Mouse (Mus musculus) hindbrain, embryonic 15.5 days (tissue): ENCODE data around the gene Acox1. TPM values are rescaled to one million over a fixed set of nuclear protein-coding genes. Genes with fewer than 3 reads are reported as not detected.

Source experiments
- ATAC-seq: fragments of 200-750 bp; cut with Nextera tagmentation; 2 replicates; pipeline ENCODE4 v1.8.0; 2017; ENCODE audit warnings: low read depth, moderate number of reproducible peaks, moderate TSS enrichment; ENCODE audit not compliant: low FRiP score
- H3K27ac ChIP-seq: fragments of 300-500 bp; sonication (generic); replicated peaks from 2 replicates; pipeline ENCODE4 v1.5.1; 2015; ENCODE audit warnings: mild to moderate bottlenecking, inconsistent platforms
- H3K27me3 ChIP-seq: fragments of 300-500 bp; sonication (generic); 2 replicates; pipeline ENCODE4 v1.6.1; 2015; ENCODE audit warnings: control low read depth, inconsistent platforms
- H3K36me3 ChIP-seq: fragments of 300-500 bp; sonication (generic); 2 replicates; pipeline ENCODE4 v1.6.1; 2015; ENCODE audit warnings: control low read depth, inconsistent platforms
- H3K4me1 ChIP-seq: fragments of 300-500 bp; sonication (generic); replicated peaks from 2 replicates; pipeline ENCODE4 v1.6.1; 2015; ENCODE audit warnings: control low read depth, inconsistent platforms
- H3K4me2 ChIP-seq: fragments of 300-500 bp; sonication (generic); 2 replicates; pipeline ENCODE4 v1.6.1; 2015; ENCODE audit warnings: moderate library complexity, mild to moderate bottlenecking, inconsistent platforms
- H3K4me3 ChIP-seq: fragments of 300-500 bp; sonication (generic); 2 replicates; pipeline ENCODE4 v1.5.1; 2015; ENCODE audit warnings: mild to moderate bottlenecking, inconsistent platforms
- H3K9ac ChIP-seq: fragments of 300-500 bp; sonication (generic); 2 replicates; pipeline ENCODE4 v1.6.1; 2015; ENCODE audit warnings: inconsistent platforms
- H3K9me3 ChIP-seq: fragments of 300-500 bp; sonication (generic); 2 replicates; pipeline ENCODE4 v1.6.1; 2016; ENCODE audit warnings: control low read depth, inconsistent platforms
- WGBS: fragments of 180-500 bp; shearing (Covaris S2); methylation state at CpG from one replicate; pipeline ENCODE4 v1.1.7; 2015; 5-methylcytosine and 5-hydroxymethylcytosine counted together
- polyA plus RNA-seq: library from polyadenylated mRNA; unstranded; fragments of >200 nt; fragmentation: Nextera tagmentation; extraction: Ambion mirVana; gene quantifications from 2 replicates; pipeline ENCODE4 v1.2.1, GENCODE M21; 2015

Gene Acox1
- polyA plus RNA-seq, 1 experiment from 2014 or later = 61.4 TPM

DNA sequence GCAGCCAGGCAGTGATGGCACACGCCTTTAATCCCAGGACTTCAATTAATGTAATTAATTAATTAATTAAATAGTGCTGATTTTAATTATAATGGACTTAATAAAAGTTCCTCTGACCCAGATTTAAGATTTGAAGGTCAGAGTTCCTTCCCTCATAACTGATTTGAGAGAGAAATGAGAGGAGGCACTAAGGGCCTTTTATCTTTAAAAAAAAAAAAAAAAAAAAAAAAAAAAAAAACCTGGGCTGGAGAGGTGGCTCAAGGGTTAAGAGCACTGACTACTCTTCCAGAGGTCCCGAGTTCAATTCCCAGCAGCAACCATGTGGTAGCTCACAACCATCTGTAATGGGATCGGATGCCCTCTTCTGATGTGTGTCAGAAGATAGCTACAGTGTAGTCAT lies 9.8 kb upstream of the Acox1 start:
- WGBS = 82% methylated on average over 3 of the region's 3 CpGs
- Histone ChIP-seq H3K9me3 (no peaks in the 10 kb centered on the region), H3K4me2 (no peak overlapping the region), H3K27me3 (no peaks in the 10 kb centered on the region), H3K4me1 (no peaks in the 10 kb centered on the region), H3K4me3 (no peak overlapping the region), H3K36me3 (peaks cover 23% of the 10 kb centered on the region), H3K9ac (no peak overlapping the region), H3K27ac (no peak overlapping the region)
- no peak for ATAC-seq

DNA sequence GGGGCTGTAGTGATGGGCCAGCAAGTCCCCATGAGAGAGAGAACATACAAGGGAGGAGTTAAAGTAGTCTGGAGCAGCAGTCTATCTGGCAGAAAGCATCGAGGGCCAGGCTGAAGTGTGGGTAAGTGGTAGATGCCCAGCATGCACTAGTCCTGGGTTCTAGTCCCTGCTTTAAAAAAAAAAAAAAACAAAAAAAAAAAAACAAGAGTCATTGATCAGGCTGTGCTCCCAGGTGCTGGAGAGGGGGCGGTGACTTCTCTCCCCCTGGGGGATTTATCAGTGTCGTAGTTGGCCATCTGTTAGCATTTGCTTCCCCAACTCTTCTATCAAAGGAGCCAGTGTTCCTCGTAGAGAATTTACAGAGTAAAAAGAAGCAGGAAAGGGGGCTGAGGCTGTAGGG lies 7.8 kb upstream of the Acox1 start:
- H3K36me3 ChIP-seq = peaks cover 23% of the 10 kb centered on the region
- no peaks in the 10 kb centered on the region for H3K9me3 ChIP-seq
- H3K4me3 ChIP-seq = no peak overlapping the region
- H3K4me2 ChIP-seq = no peak overlapping the region
- H3K4me1 ChIP-seq = no peaks in the 10 kb centered on the region
- H3K9ac ChIP-seq = no peak overlapping the region
- 75% methylated on average over 4 of the region's 4 CpGs for WGBS
- no peak for ATAC-seq
- no peaks in the 10 kb centered on the region for H3K27me3 ChIP-seq
- no peak overlapping the region for H3K27ac ChIP-seq

DNA sequence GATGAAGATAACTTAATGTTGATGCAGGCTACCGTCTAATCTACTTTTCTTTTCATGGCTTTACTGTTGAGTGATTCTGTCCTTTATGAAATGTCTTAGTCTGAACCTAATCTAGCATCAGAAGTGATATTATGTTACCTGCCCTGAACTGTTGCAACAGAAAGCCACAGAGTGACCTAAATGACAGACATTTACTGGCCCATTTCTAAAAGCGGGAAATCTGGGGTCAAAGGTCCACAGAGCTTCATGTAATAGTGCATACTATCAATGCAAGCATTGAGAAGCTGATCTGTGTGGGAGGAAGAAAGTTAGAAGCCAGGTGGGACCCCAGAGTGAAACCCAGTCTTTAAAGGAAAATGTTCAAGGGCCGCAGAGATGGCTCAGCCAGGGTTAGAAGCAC lies 4.3 kb upstream of the Acox1 start:
- 91% methylated on average over 3 of the region's 3 CpGs for WGBS
- no peaks in the 10 kb centered on the region for H3K27me3 ChIP-seq
- H3K36me3 ChIP-seq = peaks cover 23% of the 10 kb centered on the region
- H3K4me1 ChIP-seq = peaks cover 6% of the 10 kb centered on the region; the same call in 1 of the 2 replicates
- H3K4me2 ChIP-seq = no peak overlapping the region
- H3K4me3 ChIP-seq = no peak overlapping the region
- no peaks in the 10 kb centered on the region for H3K9me3 ChIP-seq
- no peak for ATAC-seq
- no peak overlapping the region for H3K27ac ChIP-seq
- no peak overlapping the region for H3K9ac ChIP-seq

DNA sequence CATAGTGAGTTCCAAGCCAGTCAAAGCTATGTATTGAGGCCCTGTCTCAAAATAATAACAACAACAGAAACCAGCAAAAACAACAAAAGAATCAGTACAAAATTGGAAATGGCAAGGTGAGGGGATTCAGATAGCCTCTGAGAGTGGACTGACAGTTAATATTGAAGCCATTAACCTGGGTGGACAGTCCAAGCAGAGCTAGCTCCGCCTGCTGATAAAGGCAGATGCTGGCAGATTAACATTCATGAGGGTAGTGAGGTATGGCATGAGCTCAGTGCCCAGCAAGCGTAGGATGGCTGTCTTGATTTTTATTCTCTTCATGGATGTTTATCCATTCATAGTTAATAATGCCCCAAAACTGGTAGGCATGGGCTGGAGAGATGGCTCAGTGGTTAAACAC lies 2.3 kb upstream of the Acox1 start:
- Histone ChIP-seq H3K4me3 (no peak overlapping the region), H3K36me3 (peaks cover 14% of the 10 kb centered on the region), H3K9ac (no peak overlapping the region), H3K4me1 (peaks cover 25% of the 10 kb centered on the region), H3K4me2 (no peak overlapping the region), H3K27me3 (no peaks in the 10 kb centered on the region), H3K27ac (no peak overlapping the region), H3K9me3 (no peaks in the 10 kb centered on the region)
- ATAC-seq = no peak
- 90% methylated on average over 2 of the region's 2 CpGs for WGBS

DNA sequence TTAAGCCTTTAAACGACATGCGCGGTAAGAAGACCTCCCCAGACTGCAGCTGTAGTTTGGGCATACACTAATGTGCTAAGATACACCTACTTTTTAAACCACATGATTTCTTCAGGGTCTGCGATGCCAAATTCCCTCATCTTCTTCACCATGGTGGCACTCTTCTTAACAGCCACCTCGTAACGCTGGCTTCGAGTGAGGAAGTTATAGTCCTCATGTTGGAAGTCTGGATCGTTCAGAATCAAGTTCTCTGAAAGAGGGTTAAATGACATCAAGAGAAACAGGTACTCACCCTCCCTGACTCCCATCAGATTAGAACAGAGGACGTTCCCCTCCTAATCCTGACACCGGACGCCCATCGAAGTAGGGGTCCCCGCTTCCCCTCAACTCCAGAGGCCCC lies 713 bp downstream of the Acox1 start:
- no peaks in the 10 kb centered on the region for H3K27me3 ChIP-seq
- ATAC-seq = 0 out of 2 replicates have a peak, but pooled peaks have one; percentile 5
- H3K4me2 ChIP-seq = peak overlapping the region; percentile 69
- H3K4me1 ChIP-seq = peaks cover 39% of the 10 kb centered on the region
- H3K36me3 ChIP-seq = peaks cover 8% of the 10 kb centered on the region
- peak overlapping the region; percentile 75 for H3K4me3 ChIP-seq
- no peaks in the 10 kb centered on the region for H3K9me3 ChIP-seq
- 24% methylated on average over 13 of the region's 13 CpGs for WGBS
- peak overlapping the region; percentile 80 for H3K9ac ChIP-seq
- peak overlapping the region; percentile 98 for H3K27ac ChIP-seq

DNA sequence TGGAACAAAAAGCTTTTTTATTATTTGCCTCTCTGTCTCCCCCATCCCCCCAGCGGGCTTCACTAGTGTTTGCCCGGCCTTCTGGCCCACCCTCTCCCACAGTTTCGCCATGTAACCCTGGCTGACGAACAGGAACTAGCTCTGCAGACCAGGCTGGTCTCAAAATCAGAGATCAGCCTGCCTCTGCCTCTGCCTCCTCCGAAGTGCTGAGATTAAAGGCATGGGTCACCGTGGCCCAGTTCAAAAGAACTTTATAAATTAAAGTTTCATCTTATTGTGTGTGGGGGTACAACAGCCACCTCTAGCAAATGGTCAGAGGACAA lies 1.3 kb downstream of the Acox1 start:
- Histone ChIP-seq H3K4me3 (peak overlapping the region; percentile 75), H3K4me1 (peaks cover 39% of the 10 kb centered on the region), H3K27me3 (no peaks in the 10 kb centered on the region), H3K4me2 (peak overlapping the region; percentile 69), H3K27ac (no peak overlapping the region), H3K9ac (no peak overlapping the region), H3K36me3 (peaks cover 11% of the 10 kb centered on the region), H3K9me3 (no peaks in the 10 kb centered on the region)
- 93% methylated on average over 6 of the region's 6 CpGs for WGBS
- ATAC-seq = no peak

DNA sequence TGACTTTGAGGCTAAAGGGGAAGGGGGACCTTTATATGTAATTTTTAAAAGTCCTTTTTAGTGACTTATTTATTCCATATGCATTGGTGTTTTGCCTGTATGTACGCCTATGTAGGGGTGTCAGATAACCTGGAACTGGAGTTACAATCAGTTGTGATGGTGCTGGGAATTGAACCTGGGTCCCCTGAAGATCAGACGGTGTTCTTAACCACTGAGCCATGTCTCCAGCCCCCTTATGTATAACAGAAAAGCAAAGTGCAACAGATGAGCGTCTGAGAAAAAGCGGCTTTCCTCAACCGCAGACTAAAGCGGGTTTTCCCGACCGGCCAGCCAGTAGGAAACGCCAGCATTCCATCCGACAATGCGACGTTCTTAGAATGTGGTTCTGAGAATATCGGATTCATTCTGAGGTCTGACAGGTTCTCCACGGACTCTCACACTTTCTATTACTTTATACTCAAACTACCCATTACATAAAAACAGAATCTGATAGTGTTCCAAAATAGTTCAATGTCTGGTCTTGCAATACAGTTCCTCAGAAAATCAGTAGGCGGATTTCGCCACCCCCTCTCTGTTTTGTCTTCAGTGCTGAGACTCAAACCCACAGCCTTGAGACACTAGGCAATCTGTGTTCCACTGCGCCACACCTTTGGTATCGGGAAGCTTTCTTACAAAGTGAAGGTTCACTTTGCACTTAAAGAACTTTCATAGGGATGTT lies 1.8 kb downstream of the Acox1 start:
- Histone ChIP-seq H3K36me3 (peaks cover 11% of the 10 kb centered on the region), H3K4me3 (no peak overlapping the region), H3K27me3 (no peaks in the 10 kb centered on the region), H3K9ac (no peak overlapping the region), H3K4me1 (peaks cover 39% of the 10 kb centered on the region), H3K4me2 (peak overlapping the region; percentile 69), H3K9me3 (no peaks in the 10 kb centered on the region), H3K27ac (no peak overlapping the region)
- no peak for ATAC-seq
- WGBS = 95% methylated on average over 18 of the region's 18 CpGs

DNA sequence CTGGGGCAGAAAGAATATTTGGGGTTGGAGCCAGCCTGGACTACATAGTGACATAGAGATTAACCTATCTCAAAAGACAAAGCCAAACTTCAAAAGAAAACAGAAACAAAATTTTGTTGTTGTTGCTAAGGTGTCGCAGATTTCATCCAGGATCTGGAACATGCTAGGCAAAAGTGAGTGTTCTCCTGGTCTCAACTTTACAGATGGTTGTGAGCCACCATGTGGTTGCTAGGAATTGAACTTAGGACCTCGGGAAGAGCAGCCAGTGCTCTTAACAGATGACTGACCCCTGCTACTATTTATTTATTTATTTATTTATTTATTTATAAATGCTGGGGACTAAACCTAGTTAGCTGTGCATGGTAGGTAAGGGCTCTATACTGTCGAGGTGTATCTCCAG lies 2.5 kb downstream of the Acox1 start:
- Histone ChIP-seq H3K4me3 (no peak overlapping the region), H3K36me3 (peaks cover 16% of the 10 kb centered on the region), H3K4me2 (no peak overlapping the region), H3K4me1 (peaks cover 39% of the 10 kb centered on the region), H3K9ac (no peak overlapping the region), H3K27ac (no peak overlapping the region), H3K27me3 (no peaks in the 10 kb centered on the region), H3K9me3 (no peaks in the 10 kb centered on the region)
- 89% methylated on average over 3 of the region's 3 CpGs for WGBS
- no peak for ATAC-seq

DNA sequence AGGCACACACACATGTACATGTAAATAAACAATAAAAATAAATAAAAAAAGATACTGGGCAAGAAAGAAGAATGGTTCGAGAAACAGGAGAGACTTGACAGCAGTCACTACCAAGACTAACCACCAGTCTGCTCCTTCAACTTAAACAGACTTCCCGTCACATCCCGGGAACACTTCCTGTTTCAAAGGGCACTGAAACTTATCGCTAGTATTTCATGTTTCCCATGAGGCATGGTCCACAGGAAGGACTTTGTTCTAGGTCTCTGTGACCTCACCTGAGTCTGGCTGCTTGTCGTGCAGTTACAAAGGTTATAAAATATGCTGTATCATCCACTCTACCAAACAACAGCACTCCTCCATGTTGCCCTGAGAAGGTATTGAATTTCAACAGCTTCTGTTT lies 3.6 kb downstream of the Acox1 start:
- no peak overlapping the region for H3K27ac ChIP-seq
- H3K4me3 ChIP-seq = no peak overlapping the region
- 87% methylated on average over 5 of the region's 5 CpGs for WGBS
- H3K9me3 ChIP-seq = no peaks in the 10 kb centered on the region
- H3K27me3 ChIP-seq = no peaks in the 10 kb centered on the region
- H3K36me3 ChIP-seq = peaks cover 22% of the 10 kb centered on the region
- no peak overlapping the region for H3K4me2 ChIP-seq
- H3K9ac ChIP-seq = no peak overlapping the region
- no peak for ATAC-seq
- peaks cover 39% of the 10 kb centered on the region for H3K4me1 ChIP-seq

DNA sequence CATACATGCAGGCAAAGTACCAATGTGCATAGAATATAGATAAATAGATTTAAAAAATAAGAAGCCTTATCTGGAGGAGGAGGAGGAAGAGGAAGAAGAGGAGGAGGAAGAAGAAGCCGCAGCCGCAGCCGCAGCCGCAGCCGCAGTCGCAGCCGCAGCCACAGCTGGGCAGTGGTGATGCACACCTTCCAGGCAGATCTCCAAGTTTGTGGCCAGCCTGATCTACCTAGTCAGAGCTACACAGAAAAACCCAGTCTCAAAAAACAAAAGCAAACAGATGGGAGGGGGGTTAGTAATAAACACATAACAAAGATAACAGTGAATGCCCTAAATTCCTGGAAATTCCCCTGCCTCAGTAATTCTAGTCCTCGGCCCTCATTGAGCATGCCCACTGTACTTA lies 4.2 kb downstream of the Acox1 start:
- no peak overlapping the region for H3K27ac ChIP-seq
- no peak for ATAC-seq
- no peak overlapping the region for H3K4me2 ChIP-seq
- H3K9me3 ChIP-seq = no peaks in the 10 kb centered on the region
- H3K4me3 ChIP-seq = no peak overlapping the region
- H3K9ac ChIP-seq = no peak overlapping the region
- H3K27me3 ChIP-seq = no peaks in the 10 kb centered on the region
- peaks cover 26% of the 10 kb centered on the region for H3K36me3 ChIP-seq
- 93% methylated on average over 8 of the region's 8 CpGs for WGBS
- peaks cover 36% of the 10 kb centered on the region for H3K4me1 ChIP-seq

DNA sequence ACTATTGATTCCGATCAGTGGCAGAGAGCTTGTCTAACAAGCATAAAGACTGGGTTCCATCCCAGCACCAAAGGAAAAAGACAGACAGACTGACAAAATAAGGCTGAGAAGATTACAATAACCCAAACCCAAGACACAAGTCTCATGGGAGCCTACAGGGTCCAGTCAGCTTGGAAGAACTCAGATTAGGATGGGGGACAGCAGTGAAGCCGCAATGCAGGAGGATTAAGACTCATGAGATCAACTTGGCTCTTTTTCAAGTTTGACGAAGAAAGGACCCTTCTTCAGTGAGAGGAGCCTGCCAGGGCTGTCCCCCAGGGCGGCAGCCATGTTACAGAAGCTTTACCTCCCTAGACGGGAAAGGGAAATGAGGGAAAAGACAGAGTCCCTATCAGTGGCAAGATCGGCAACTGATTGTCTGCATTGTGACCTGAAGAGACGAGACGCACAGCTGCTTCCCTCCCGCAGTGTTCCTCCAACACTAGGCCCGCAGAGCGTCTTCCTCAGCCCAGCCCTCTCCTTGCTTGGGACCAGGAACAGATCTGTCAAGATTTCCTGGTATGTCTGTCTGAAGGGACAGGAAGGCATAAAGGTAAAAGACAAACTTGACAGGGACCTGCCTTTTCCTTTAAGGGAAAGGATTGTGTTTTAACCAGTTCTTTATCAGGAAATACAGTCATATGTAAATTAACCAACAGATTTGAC lies 11.5 kb downstream of the Acox1 start:
- Histone ChIP-seq H3K36me3 (peaks cover 46% of the 10 kb centered on the region), H3K4me1 (peaks cover 10% of the 10 kb centered on the region), H3K27ac (peak overlapping the region; percentile 62), H3K27me3 (no peaks in the 10 kb centered on the region), H3K4me3 (no peak overlapping the region), H3K9me3 (no peaks in the 10 kb centered on the region), H3K9ac (no peak overlapping the region), H3K4me2 (0 out of 2 replicates have a peak overlapping the region, but pooled peaks have one; percentile 9)
- 32% methylated on average over 11 of the region's 11 CpGs for WGBS
- no peak for ATAC-seq

DNA sequence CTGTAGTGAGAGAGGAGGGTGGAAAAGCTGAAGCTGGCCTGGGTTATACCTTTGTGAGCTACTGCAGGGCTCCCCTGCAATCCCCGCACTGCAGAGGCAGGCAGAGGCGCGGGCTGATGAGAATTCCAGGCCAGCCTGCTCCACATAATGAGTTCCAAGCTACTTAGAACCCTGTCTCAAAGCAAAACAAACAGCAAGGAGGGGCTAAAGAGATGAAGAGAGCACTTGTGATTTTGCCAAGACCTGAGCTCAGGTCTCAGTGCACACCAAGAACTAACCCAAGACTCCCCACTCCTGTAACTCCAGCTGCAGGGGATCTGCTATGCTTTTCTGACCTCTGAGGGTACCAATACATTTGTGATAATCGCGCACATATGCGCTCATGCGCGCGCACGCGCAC lies 12.5 kb downstream of the Acox1 start:
- no peaks in the 10 kb centered on the region for H3K9me3 ChIP-seq
- H3K4me3 ChIP-seq = no peak overlapping the region
- H3K4me1 ChIP-seq = peaks cover 10% of the 10 kb centered on the region
- H3K9ac ChIP-seq = no peak overlapping the region
- no peaks in the 10 kb centered on the region for H3K27me3 ChIP-seq
- H3K36me3 ChIP-seq = peaks cover 46% of the 10 kb centered on the region
- ATAC-seq = no peak
- peak overlapping the region; percentile 40 for H3K27ac ChIP-seq
- H3K4me2 ChIP-seq = no peak overlapping the region
- 93% methylated on average over 11 of the region's 11 CpGs for WGBS
